Mouse (Mus musculus) forebrain, embryonic 16.5 days (tissue): ENCODE measurements at regions not wholly inside any gene's neighbourhood (a gene's known extent, or its start where the extent isn't known, plus 50 kb on each side); places are given as distances from the start of the nearest gene placed in this dataset.

Experiments
- ATAC-seq: fragments of 200-750 bp; cut with Nextera tagmentation; 2 replicates; pipeline ENCODE4 v1.8.0; 2017; ENCODE audit warnings: mild to moderate bottlenecking, moderate library complexity
- H3K27ac ChIP-seq: fragments of 300-500 bp; sonication (generic); 2 replicates; pipeline ENCODE4 v1.5.1; 2014; ENCODE audit warnings: low read length, control low read depth
- H3K27me3 ChIP-seq: fragments of 300-500 bp; sonication (generic); replicated peaks from 2 replicates; pipeline ENCODE4 v1.6.1; 2014; ENCODE audit warnings: low read length; ENCODE audit not compliant: control insufficient read depth, insufficient read depth
- H3K36me3 ChIP-seq: fragments of 300-500 bp; sonication (generic); 2 replicates; pipeline ENCODE4 v1.6.1; 2014; ENCODE audit not compliant: control insufficient read depth, insufficient read depth
- H3K4me1 ChIP-seq: fragments of 300-500 bp; sonication (generic); replicated peaks from 2 replicates; pipeline ENCODE4 v1.6.1; 2014; ENCODE audit warnings: low read length; ENCODE audit not compliant: control insufficient read depth, insufficient read depth
- H3K4me2 ChIP-seq: fragments of 300-500 bp; sonication (generic); 2 replicates; pipeline ENCODE4 v1.6.1; 2014; ENCODE audit warnings: mild to moderate bottlenecking, low read length, control low read depth
- H3K4me3 ChIP-seq: fragments of 300-500 bp; sonication (generic); replicated peaks from 2 replicates; pipeline ENCODE4 v1.5.1; 2014; ENCODE audit warnings: mild to moderate bottlenecking, low read length, control low read depth
- H3K9ac ChIP-seq: fragments of 300-500 bp; sonication (generic); replicated peaks from 2 replicates; pipeline ENCODE4 v1.6.1; 2014; ENCODE audit warnings: low read depth, low read length, control low read depth
- H3K9me3 ChIP-seq: fragments of 300-500 bp; sonication (generic); 2 replicates; pipeline ENCODE4 v1.6.1; 2016; ENCODE audit warnings: low read length; ENCODE audit not compliant: control insufficient read depth
- WGBS: fragments of 180-500 bp; shearing (Covaris S2); extraction: QIAGEN DNeasy Blood & Tissue Kit; methylation state at CpG from one replicate; pipeline ENCODE4 v1.1.7; 2014; 5-methylcytosine and 5-hydroxymethylcytosine counted together

DNA sequence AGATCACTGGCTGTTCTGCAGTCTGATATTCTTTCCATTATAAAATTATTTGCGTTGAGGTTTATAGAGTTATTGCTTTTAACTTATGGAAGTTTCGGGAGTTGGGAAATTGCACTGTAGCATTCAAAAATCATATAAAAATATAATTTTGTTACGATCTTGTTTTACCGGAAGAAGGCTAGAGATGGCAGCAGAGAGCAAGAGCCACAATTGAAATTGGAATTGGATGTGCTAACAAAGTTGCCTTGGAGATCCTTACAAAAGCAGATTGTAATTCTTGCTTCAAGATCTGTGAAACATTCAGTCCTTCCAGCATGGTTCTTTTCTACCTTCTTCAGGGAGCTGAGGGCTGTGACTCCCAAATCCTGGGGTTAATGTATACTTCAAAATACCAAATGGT, 514.4 kb downstream of the Tox3 start:
- Histone ChIP-seq H3K27me3 (no peaks in the 10 kb centered on the region), H3K9ac (no peak overlapping the region), H3K36me3 (no peaks in the 10 kb centered on the region), H3K4me2 (no peak overlapping the region), H3K9me3 (0 out of 2 replicates have a peak, but pooled peaks cover 8% of the 10 kb centered on the region), H3K4me1 (no peaks in the 10 kb centered on the region), H3K27ac (no peak overlapping the region), H3K4me3 (no peak overlapping the region)
- 70% methylated on average over 4 of the region's 4 CpGs for WGBS
- ATAC-seq, result no peak

DNA sequence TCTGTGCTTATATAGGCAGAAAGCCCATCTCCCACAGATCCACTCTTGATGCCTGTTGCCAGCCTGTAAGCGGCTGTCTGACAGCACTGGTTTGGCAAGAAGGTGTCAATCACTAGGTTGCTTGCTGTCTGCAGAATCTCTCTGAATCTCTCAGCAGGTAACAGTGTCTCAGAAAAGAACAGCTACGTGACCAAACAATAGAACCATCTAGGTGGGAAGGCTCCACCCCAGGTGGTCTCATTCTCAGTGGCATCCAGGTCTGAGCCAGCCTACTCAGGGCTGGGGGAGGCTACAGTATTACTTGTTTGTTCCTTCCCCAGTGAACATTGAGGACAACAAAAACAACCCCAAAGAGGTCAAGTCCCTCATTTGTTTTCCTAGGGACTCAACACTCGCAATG, 523.6 kb downstream of the Tox3 start:
- ATAC-seq, result no peak

DNA sequence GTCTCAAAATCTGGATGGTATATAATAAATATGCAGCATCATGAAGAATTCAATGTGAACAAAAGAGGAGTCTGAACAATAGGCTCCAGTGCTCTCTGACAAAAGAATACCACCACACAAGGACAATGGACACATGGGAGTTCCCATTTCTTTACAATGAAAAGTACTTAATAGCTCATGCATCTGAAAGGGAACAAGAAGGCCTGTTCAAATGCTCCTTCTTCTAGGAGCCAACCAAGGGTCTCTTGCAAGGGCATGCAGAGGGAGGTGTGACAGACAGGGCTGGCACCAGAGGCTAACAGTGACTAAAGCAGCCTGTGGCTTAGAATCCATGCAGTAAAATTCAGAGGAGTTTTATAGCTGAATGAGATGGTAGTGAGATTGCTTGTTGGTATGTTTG, 524.5 kb downstream of the Tox3 start:
- no peaks in the 10 kb centered on the region for H3K36me3 ChIP-seq
- H3K9me3 ChIP-seq, result no peaks in the 10 kb centered on the region
- 0 out of 2 replicates have a peak, but pooled peaks cover 3% of the 10 kb centered on the region for H3K4me1 ChIP-seq
- no peak overlapping the region for H3K4me2 ChIP-seq
- no peak overlapping the region for H3K9ac ChIP-seq
- no peak overlapping the region for H3K27ac ChIP-seq
- ATAC-seq, result no peak
- H3K4me3 ChIP-seq, result no peak overlapping the region
- no peaks in the 10 kb centered on the region for H3K27me3 ChIP-seq

More for the DNA sequence above, 523.6 kb downstream of the Tox3 start:
- Histone ChIP-seq H3K4me1 (0 out of 2 replicates have a peak, but pooled peaks cover 3% of the 10 kb centered on the region), H3K27ac (no peak overlapping the region), H3K27me3 (no peaks in the 10 kb centered on the region), H3K4me3 (no peak overlapping the region), H3K9me3 (no peaks in the 10 kb centered on the region), H3K9ac (no peak overlapping the region), H3K36me3 (no peaks in the 10 kb centered on the region), H3K4me2 (no peak overlapping the region)
- WGBS, result 36% methylated on average over 3 of the region's 3 CpGs

DNA sequence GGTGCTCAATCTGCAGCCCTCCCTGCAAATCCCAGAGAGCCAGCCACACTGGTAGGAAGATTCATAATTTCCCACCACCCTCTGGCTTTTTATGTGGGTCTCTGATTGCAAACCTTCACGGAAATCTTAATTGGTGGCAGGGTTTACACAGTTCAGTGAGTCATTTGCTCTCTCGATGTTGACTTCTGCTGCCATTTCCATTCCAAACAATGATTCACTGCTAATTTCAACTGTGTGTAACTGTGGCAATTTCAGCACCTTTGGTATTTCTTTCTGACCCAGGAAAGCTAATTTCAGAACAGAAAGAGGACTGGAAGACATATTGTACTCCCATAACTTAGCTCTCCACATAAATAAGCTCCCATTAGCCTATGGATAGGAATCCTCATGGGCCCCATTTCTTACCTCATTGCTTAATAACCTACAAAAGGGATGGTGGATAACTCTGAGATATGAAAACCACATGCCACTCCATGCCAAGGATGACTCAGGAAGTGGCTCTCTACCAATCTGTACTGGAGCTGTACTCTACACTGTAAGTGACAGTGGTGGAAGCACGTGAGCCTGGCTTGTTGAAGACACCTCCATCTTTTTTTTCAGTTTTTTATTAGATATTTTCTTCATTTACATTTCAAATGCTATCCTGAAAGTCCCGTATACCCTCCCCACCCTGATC, 536.0 kb downstream of the Tox3 start:
- no peak overlapping the region for H3K4me2 ChIP-seq
- no peak overlapping the region for H3K27ac ChIP-seq
- WGBS, result 85% methylated on average over 4 of the region's 4 CpGs
- no peaks in the 10 kb centered on the region for H3K4me1 ChIP-seq
- H3K9ac ChIP-seq, result no peak overlapping the region
- ATAC-seq, result no peak
- H3K27me3 ChIP-seq, result no peaks in the 10 kb centered on the region
- H3K36me3 ChIP-seq, result no peaks in the 10 kb centered on the region
- H3K9me3 ChIP-seq, result no peaks in the 10 kb centered on the region
- no peak overlapping the region for H3K4me3 ChIP-seq

DNA sequence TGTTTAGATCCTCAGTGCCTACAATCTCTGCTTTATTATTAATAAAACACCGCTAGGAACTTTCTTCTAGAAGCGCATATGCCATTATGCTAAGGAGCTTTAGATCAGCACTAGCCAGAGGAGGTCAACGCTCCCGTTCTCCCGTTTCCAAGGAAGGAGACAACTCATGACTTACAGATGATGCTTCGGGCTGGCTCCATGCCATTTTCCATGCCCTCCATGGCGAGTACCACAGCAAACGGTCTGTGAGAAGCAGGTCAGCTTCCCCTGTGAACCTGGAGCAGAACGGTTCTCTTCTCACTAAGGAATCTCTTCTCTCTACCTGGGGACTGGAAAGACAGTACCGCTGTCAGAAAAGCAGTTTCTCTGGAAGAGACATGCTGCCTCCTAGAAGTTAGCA, 559.8 kb downstream of the Tox3 start:
- WGBS, result 80% methylated on average over 10 of the region's 10 CpGs
- Histone ChIP-seq H3K27me3 (peaks cover 10% of the 10 kb centered on the region), H3K27ac (no peak overlapping the region), H3K4me3 (no peak overlapping the region), H3K4me1 (peaks cover 3% of the 10 kb centered on the region; the same call in 1 of the 2 replicates), H3K36me3 (no peaks in the 10 kb centered on the region), H3K4me2 (no peak overlapping the region), H3K9me3 (no peaks in the 10 kb centered on the region), H3K9ac (no peak overlapping the region)
- no peak for ATAC-seq

DNA sequence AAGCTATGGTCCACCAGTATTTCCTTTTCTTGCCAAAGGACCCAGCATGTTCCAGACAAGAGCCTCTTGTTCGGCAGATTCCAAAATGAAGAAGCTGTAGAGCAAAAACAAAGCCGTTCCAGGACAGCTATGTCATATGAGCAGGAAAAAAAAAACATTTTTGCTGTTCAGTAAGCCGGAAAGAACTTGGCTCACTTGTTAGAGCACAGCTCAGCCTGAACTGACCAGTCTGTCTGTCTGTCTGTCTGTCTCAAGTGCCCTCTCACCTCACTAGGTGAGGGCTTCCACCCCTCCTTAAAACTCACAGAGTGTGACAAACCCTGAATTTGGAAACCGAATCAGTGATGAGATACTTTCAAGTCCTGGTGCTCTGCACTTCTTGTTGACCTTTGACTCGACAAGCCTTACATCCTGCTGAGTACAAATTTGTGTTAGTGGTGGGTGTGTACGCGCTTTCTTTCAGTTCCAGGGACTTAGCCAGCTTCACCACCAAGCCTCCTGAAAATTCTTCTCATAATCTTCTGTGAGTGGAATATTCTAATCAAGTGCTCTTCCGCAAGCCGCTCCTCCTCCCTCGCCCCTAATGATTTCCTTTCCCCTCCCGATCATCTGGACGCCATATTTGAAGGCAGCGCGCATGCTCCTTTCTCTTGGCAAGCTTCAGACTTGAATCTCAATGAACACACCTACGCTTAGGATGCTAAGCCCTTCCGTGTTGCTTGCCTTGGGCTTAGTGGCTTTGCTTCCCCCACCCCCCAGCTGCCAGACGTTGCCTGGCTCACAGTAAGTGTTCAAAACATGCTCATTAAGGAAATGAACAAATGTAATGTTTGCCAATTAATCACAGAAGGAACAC, 560.9 kb downstream of the Tox3 start:
- Histone ChIP-seq H3K36me3 (no peaks in the 10 kb centered on the region), H3K4me1 (peaks cover 10% of the 10 kb centered on the region), H3K27ac (no peak overlapping the region), H3K9ac (no peak overlapping the region), H3K4me2 (peak overlapping the region; percentile 38), H3K4me3 (peak overlapping the region; percentile 6; the same call in 1 of the 2 replicates), H3K9me3 (no peaks in the 10 kb centered on the region), H3K27me3 (peaks cover 13% of the 10 kb centered on the region)
- WGBS, result 52% methylated on average over 17 of the region's 17 CpGs
- no peak for ATAC-seq

DNA sequence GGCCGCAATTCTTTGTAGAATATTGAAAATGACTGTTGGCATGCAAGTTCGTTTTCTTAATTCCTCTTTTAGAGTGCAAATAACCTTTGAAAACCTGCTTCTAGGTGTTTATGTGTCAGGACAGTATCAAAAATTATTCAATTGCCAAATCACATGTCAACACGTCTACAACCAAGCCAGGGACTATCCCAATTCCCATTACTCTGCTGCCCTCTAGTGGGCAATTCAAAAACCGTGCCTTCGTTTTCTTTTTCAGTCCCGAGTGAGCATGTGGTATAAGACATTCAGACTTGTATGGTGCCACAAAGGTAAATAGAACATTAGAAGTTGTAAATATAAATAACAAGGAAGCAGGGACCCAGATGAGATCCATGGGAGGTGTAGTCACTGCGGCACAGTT, 563.1 kb downstream of the Tox3 start:
- H3K27ac ChIP-seq, result no peak overlapping the region
- ATAC-seq, result peak; percentile 75
- no peak overlapping the region for H3K4me3 ChIP-seq
- H3K4me2 ChIP-seq, result no peak overlapping the region
- H3K36me3 ChIP-seq, result no peaks in the 10 kb centered on the region
- H3K9me3 ChIP-seq, result no peaks in the 10 kb centered on the region
- 12% methylated on average over 7 of the region's 7 CpGs for WGBS
- peaks cover 13% of the 10 kb centered on the region for H3K27me3 ChIP-seq
- no peak overlapping the region for H3K9ac ChIP-seq
- H3K4me1 ChIP-seq, result peaks cover 10% of the 10 kb centered on the region

DNA sequence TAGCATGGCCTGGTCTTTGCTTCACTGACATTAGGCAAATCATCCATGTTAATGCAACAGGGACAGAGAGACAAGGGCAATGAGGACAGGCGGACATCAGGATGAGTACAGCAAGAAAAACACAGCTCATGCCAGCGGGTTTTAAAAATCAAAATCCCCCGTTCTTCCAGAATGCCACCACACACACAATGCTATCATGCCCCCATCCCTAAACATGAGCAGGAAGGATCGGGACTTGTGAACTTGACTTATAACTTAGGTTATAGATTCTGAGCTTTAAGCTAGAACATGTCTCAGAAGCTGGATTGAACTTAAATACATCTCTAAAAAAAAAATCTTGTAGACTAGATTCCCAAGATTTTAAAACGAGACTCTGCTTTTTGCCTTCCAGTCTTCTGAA, 564.8 kb downstream of the Tox3 start:
- ATAC-seq, result no peak
- 68% methylated on average over 5 of the region's 5 CpGs for WGBS
- H3K9ac ChIP-seq, result no peak overlapping the region
- H3K4me2 ChIP-seq, result no peak overlapping the region
- H3K4me1 ChIP-seq, result peaks cover 10% of the 10 kb centered on the region
- no peak overlapping the region for H3K27ac ChIP-seq
- no peaks in the 10 kb centered on the region for H3K36me3 ChIP-seq
- peaks cover 16% of the 10 kb centered on the region for H3K27me3 ChIP-seq
- no peaks in the 10 kb centered on the region for H3K9me3 ChIP-seq
- H3K4me3 ChIP-seq, result no peak overlapping the region

DNA sequence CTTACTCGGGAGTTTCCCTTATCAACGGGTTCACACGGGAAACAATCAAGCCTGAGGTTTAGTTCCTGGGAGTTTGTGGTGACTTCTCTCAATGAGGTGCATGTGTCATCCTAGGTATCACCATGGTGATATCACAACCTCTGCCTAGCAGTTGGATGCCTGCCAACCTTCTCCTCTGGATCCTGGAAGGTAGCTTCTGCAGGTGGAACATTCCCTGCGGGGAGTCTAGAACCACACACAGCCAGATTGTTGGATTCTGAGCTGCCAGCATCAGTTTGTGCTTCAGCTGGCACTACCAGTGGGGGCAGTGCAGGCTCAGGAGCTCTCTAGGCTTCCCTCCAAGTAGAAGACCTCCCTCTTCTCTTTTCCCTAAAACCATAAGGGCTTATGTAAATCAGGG, 581.8 kb downstream of the Tox3 start:
- Histone ChIP-seq H3K4me3 (no peak overlapping the region), H3K9ac (no peak overlapping the region), H3K4me2 (no peak overlapping the region), H3K4me1 (0 out of 2 replicates have a peak, but pooled peaks cover 4% of the 10 kb centered on the region), H3K9me3 (no peaks in the 10 kb centered on the region), H3K36me3 (no peaks in the 10 kb centered on the region), H3K27ac (no peak overlapping the region), H3K27me3 (peaks cover 3% of the 10 kb centered on the region; the same call in 1 of the 2 replicates)
- WGBS, result 60% methylated on average over 4 of the region's 4 CpGs
- no peak for ATAC-seq
